Mouse (Mus musculus) C2C12 (cell line): ENCODE results near the gene Atf4.

Experiments used
- CTCF ChIP-seq: IDR thresholded peaks from one replicate; pipeline ENCODE4 v1.5.1; 2011; ENCODE audit not compliant: control insufficient read depth, insufficient read depth, insufficient read length
- MAX ChIP-seq: IDR thresholded peaks from one replicate; pipeline ENCODE4 v1.6.1; 2011; ENCODE audit warnings: mild to moderate bottlenecking, control low read depth
- MYOD1 ChIP-seq: IDR thresholded peaks from one replicate; pipeline ENCODE4 v1.6.1; 2011; ENCODE audit warnings: low read depth; ENCODE audit not compliant: control insufficient read depth, insufficient read length
- USF1 ChIP-seq: IDR thresholded peaks from one replicate; pipeline ENCODE4 v1.6.1; 2011; ENCODE audit warnings: low read depth, mild to moderate bottlenecking, control low read depth, moderate library complexity

DNA sequence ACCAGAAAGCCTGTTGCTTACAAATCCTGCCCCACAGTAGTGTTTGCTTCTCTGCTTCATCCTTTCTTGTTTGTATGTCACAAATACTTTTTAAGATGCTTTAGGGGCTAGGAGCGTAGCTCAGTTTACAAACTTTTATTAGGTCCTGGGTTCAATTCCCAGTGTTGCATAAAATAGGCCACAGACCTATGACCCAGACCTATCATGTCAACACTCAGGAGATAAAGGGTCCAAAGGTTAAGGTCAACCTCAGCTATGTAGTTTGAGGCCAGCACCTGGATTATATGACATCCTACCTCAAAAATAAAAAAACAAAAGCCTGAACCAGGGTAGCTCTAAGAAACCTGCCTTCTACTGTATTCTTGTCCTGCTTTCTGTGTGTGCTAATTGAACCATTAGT is 6.4 kb upstream of the Atf4 start:
- TF ChIP-seq CTCF, result no peak
- TF ChIP-seq MAX, result no peak
- TF ChIP-seq MYOD1, result no peak
- TF ChIP-seq USF1, result no peak
